Mouse (Mus musculus) B cell, adult 62 days (primary cell): ENCODE results near the gene Zfp53. TPM values are rescaled to one million over a fixed set of nuclear protein-coding genes. Genes with fewer than 3 reads are reported as not detected.

Experiments
- total RNA-seq: library from RNA; stranded (reverse); gene quantifications from 4 replicates; pipeline ENCODE4 v1.2.4, GENCODE M21; 2023

Gene Zfp53
- 6.3 to 8.8 TPM (median 7.2 TPM) in 4 replicates for total RNA-seq

DNA sequence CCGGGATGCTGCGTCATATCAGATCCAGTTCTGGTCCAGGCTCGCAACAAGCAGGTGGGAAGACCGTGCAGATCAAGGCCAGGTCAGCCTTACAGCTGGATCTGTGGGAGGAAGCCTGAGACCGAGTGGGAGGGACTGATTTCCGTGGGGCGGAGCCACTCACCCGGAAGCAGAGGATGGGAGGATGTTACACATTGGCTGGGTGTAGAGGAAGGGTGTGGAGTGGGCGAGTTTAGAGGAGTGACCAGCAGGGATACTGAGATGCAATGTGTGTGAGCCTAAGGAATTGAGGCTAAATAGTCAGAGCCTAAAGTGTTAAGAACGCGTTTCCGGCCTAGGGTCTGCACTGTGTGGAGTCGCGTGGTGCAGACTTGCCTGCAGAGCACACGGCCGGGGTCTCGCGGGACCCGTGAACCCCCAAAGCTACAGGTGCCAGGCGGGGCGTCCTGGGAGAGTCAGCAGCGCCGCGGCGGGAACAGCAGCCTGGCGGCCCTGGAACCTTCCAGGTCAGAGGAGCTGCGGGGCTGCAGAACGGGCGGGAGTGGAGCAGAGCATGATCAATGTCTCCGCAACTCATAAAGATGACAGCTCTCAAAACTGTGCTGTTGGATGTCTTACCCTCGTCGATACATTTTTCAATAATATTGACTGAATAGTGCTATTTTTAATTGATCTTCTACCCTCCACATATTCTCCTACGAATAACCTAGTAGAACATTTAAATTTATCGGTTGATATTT lies at the start of gene Zfp53:
Gene Zfp53 (plus strand): TSS at position 239 of the 740 bp plus-strand sequence.

DNA sequence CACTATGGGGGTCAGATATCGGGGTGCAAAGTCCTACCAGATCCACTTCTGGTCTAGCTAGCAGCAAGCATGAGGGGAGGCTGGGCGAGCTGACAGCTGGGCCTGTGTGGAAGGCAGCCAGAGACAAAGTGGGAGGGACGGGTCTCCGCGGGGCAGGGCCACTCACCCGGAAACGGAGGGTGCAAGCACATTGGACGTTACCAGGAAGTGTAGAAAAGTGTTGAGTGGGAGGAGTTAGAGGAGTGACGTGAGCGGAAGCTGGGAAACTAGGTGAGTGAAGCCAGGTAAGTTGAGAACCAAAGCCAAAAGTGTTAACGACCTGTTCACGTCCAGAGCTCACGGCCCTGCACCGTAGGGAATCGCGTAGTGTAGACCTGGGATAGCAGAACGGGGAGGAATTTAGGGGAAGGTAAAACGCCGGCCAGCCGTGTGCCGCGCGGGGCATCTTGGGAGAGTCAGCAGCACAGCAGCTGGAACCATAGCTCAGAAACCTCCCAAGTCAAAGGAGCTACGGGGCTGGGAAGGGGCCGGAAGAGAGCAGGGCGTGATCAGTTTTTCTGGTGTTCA lies 38.6 kb upstream of the Zfp53 start, which contains the start of gene Zfp51:
Gene Zfp51 (plus strand): TSS at position 237 of the 567 bp plus-strand sequence.

DNA sequence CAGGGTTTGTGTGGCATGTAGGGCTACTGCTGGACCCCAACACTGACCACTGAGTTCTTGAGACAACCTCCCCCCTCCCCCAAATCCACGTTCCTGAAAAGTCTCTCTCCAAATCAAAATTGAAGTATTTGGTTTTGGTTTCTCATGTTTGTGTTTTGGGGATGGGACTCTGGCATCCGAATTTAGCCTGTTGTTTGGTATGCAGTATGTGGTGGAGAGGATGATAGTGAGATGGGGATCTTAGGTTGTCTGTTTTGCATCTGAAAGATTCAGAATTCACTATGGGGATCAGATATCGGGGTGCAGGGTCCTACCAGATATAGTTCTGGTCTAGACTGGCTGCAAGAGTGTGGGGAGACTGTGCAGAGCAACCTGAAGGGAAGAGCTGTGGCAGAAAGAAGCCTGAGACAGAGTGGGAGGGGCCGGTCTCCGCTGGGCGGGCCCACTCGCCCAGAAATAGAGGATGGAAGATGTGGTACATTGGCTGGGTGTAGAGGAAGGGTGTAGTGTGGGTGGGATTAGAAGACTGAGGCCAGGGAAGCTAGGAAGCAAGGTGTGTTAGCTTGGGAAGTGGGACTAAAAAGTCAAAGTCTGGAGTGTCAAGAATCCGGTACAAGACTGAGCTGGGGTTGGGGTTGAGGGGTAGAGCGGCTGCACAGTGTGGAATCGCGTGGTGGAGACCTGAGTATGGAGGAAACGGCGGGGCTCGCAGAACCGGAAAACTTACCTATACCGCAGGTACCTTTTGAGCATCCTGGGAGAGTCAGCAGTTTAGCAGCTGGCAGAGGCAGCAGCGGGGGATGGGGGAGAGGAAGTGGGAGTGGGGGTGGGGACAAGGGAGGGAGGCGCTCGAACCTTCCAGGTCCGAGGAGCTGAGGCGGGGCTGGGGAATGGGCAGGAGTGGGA lies 46.6 kb downstream of the Zfp53 start, which contains the start of gene Zfp52:
Gene Zfp52 (plus strand): TSS at position 444 of the 906 bp plus-strand sequence.

Other genes starting within 250 kb of the Zfp53 start
- not detected in 4 replicates for gene Vmn1r235, start 232.6 kb upstream of the Zfp53 start, total RNA-seq
- not detected in 4 replicates for gene Vmn1r236, start 206.1 kb upstream of the Zfp53 start, total RNA-seq
- gene Vmn1r237, start 177.1 kb upstream of the Zfp53 start, total RNA-seq = not detected in 4 replicates
- 3.3 to 5.0 TPM (median 3.9 TPM) in 4 replicates for gene Zfp677, start 105.2 kb upstream of the Zfp53 start, total RNA-seq
- gene Zfp54, start 65.8 kb upstream of the Zfp53 start, total RNA-seq = 1.1 to 2.0 TPM (median 1.4 TPM) in 4 replicates
- gene Zfp51, start 38.6 kb upstream of the Zfp53 start, total RNA-seq = 11.0 to 14.5 TPM (median 13.0 TPM) in 4 replicates
- 10.9 to 15.6 TPM (median 12.8 TPM) in 4 replicates for gene Zfp52, start 46.5 kb downstream of the Zfp53 start, total RNA-seq
- 1.0 to 1.8 TPM (median 1.5 TPM) in 4 replicates for gene Zfp948, start 78.0 kb downstream of the Zfp53 start, total RNA-seq
- 7.5 to 11.4 TPM (median 9.1 TPM) in 4 replicates for gene Zfp983, start 161.6 kb downstream of the Zfp53 start, total RNA-seq
- 4.7 to 14.1 TPM (median 9.4 TPM) in 4 replicates for gene Gm10226, start 202.9 kb downstream of the Zfp53 start, total RNA-seq
- gene Zfp760, start 218.7 kb downstream of the Zfp53 start, total RNA-seq = 1.8 to 2.4 TPM (median 2.1 TPM) in 4 replicates
- 2.4 to 3.2 TPM (median 2.9 TPM) in 4 replicates for gene Zfp229, start 241.8 kb downstream of the Zfp53 start, total RNA-seq